Mouse (Mus musculus) ES-E14 (cell line): ENCODE measurements at regions not wholly inside any gene's neighbourhood (a gene's known extent, or its start where the extent isn't known, plus 50 kb on each side); places are given as distances from the start of the nearest gene placed in this dataset.

ENCODE experiments used
- DNase-seq: peaks from one replicate; pipeline ENCODE4 v3.0.0-alpha.2; 2013; ENCODE audit warnings: low read depth, low spot score
- H3K27ac ChIP-seq: 2 replicates; pipeline ENCODE4 v1.5.1; 2012; ENCODE audit warnings: low read depth, mild to moderate bottlenecking, low read length, moderate library complexity, mixed read lengths; ENCODE audit not compliant: poor library complexity, insufficient read depth, severe bottlenecking
- H3K36me3 ChIP-seq: 2 replicates; pipeline ENCODE4 v1.6.1; 2012; ENCODE audit warnings: mild to moderate bottlenecking, low read length, moderate library complexity, mixed read lengths; ENCODE audit not compliant: control insufficient read depth, poor library complexity, insufficient read depth, severe bottlenecking
- H3K4me1 ChIP-seq, 2 experiments: fragments of 150-350 bp in 1 of 2; sonication (generic) in 1 of 2; 2 replicates each; pipeline ENCODE4 v1.6.1; 2012; ENCODE audit warnings: low read length in 2 of 2, mild to moderate bottlenecking in 1 of 2, mixed read lengths in 1 of 2; ENCODE audit not compliant: control insufficient read depth in 2 of 2, insufficient read depth in 2 of 2, poor library complexity in 1 of 2
- H3K4me3 ChIP-seq, 2 experiments: fragments of 150-350 bp in 1 of 2; sonication (generic) in 1 of 2; 2 replicates each; pipeline ENCODE4 v1.5.1; 2012; ENCODE audit warnings: low read length in 2 of 2, low read depth in 1 of 2, mild to moderate bottlenecking in 1 of 2, mixed read lengths in 1 of 2; ENCODE audit not compliant: insufficient read depth in 1 of 2, poor library complexity in 1 of 2, severe bottlenecking in 1 of 2
- H3K9ac ChIP-seq: 2 replicates; pipeline ENCODE4 v1.6.1; 2012; ENCODE audit warnings: low read depth, mild to moderate bottlenecking, low read length, mixed read lengths; ENCODE audit not compliant: poor library complexity, insufficient read depth, severe bottlenecking
- H3K9me3 ChIP-seq: fragments of 150-350 bp; sonication (generic); 2 replicates; pipeline ENCODE4 v1.6.1; 2012; ENCODE audit warnings: low read depth, mild to moderate bottlenecking, low read length; ENCODE audit not compliant: control insufficient read depth, insufficient read depth
- CHD2 ChIP-seq: IDR thresholded peaks from 2 replicates; pipeline ENCODE4 v1.6.1; 2014; ENCODE audit warnings: mild to moderate bottlenecking, low read depth, low read length, inconsistent platforms
- HCFC1 ChIP-seq: IDR thresholded peaks from 2 replicates; pipeline ENCODE4 v1.6.1; 2012; ENCODE audit warnings: low read length, inconsistent platforms, borderline replicate concordance; ENCODE audit not compliant: insufficient read depth
- MAFK ChIP-seq: IDR thresholded peaks from 2 replicates; pipeline ENCODE4 v1.6.1; 2014; ENCODE audit warnings: mild to moderate bottlenecking, low read depth, low read length, inconsistent platforms; ENCODE audit not compliant: insufficient read depth
- ZC3H11A ChIP-seq: IDR thresholded peaks from 2 replicates; pipeline ENCODE4 v1.6.1; 2012; ENCODE audit warnings: low read depth, mild to moderate bottlenecking, inconsistent platforms, low read length, borderline replicate concordance
- ZNF384 ChIP-seq: IDR thresholded peaks from 2 replicates; pipeline ENCODE4 v1.6.1; 2012; ENCODE audit warnings: low read depth, low read length, inconsistent platforms
- in situ Hi-C, 2 experiments: fragments of 600-800 bp; cut with MboI; formaldehyde crosslinking; loops; one replicate each; pipeline ENCODE4 v1.15.1; 2025; ENCODE audit warnings: low sequenced_read_pairs in 2 of 2, inconsistent platforms in 1 of 2; ENCODE audit not compliant: unreplicated experiment in 2 of 2

GRCm38 (mm10) chr17:84032441-84032840 lies 155.3 kb downstream of the Zfp36l2 start:
- Histone ChIP-seq H3K9ac (no peak overlapping the region), H3K9me3 (no peaks in the 10 kb centered on the region), H3K4me3 (no peak overlapping the region), H3K36me3 (no peaks in the 10 kb centered on the region), H3K4me1 (peaks cover 0 to 6% of the 10 kb centered on the region in 2 experiments; a peak in 1 of 4 replicates), H3K27ac (no peak overlapping the region)
- no peak for TF ChIP-seq HCFC1
- no peak for TF ChIP-seq MAFK
- no peak for TF ChIP-seq CHD2
- TF ChIP-seq ZNF384, result no peak
- TF ChIP-seq ZC3H11A, result no peak
- DNase-seq, result no peak
- in situ Hi-C loops, result no loop called here

GRCm38 (mm10) chr17:84031833-84032232 lies 155.9 kb downstream of the Zfp36l2 start:
- Histone ChIP-seq H3K27ac (no peak overlapping the region), H3K9me3 (no peaks in the 10 kb centered on the region), H3K36me3 (no peaks in the 10 kb centered on the region), H3K4me3 (no peak overlapping the region), H3K9ac (no peak overlapping the region), H3K4me1 (peaks cover 0 to 12% of the 10 kb centered on the region in 2 experiments; a peak in 2 of 4 replicates)
- DNase-seq, result no peak
- TF ChIP-seq HCFC1 (no peak), MAFK (no peak), ZC3H11A (no peak), CHD2 (no peak), ZNF384 (no peak)
- in situ Hi-C loops, result no loop called here

GRCm38 (mm10) chr17:84031381-84031780 lies 156.4 kb downstream of the Zfp36l2 start:
- no peak overlapping the region for H3K27ac ChIP-seq
- H3K4me3 ChIP-seq, result no peak overlapping the region
- H3K9ac ChIP-seq, result no peak overlapping the region
- no peak for DNase-seq
- no peaks in the 10 kb centered on the region for H3K9me3 ChIP-seq
- in situ Hi-C loops, result no loop called here
- no peak for TF ChIP-seq HCFC1
- H3K36me3 ChIP-seq, result no peaks in the 10 kb centered on the region
- peaks cover 0 to 16% of the 10 kb centered on the region in 2 experiments; a peak in 2 of 4 replicates for H3K4me1 ChIP-seq

- peaks cover 0 to 21% of the 10 kb centered on the region in 2 experiments; a peak in 2 of 4 replicates for H3K4me1 ChIP-seq
- in situ Hi-C loops, result no loop called here
These were observed 157.0 kb downstream of the Zfp36l2 start for GRCm38 (mm10) chr17:84030699-84031098.

GRCm38 (mm10) chr17:84028157-84028970 lies 159.4 kb downstream of the Zfp36l2 start:
- peak; percentile 86 for DNase-seq
- Histone ChIP-seq H3K4me1 (peaks cover 0 to 23% of the 10 kb centered on the region in 2 experiments; a peak in 2 of 4 replicates), H3K36me3 (no peaks in the 10 kb centered on the region), H3K27ac (no peak overlapping the region), H3K4me3 (peak overlapping the region in 1 of 2 experiments; percentile 53; a peak in 2 of 4 replicates), H3K9ac (no peak overlapping the region), H3K9me3 (no peaks in the 10 kb centered on the region)
- TF ChIP-seq MAFK, result no peak
- peak; percentile 62; the same call in 1 of the 2 replicates for TF ChIP-seq ZC3H11A
- in situ Hi-C loops, result no loop called here

More at GRCm38 (mm10) chr17:84030699-84031098, 157.0 kb downstream of the Zfp36l2 start:
- Histone ChIP-seq H3K9ac (no peak overlapping the region), H3K4me3 (no peak overlapping the region), H3K36me3 (no peaks in the 10 kb centered on the region), H3K27ac (no peak overlapping the region), H3K9me3 (no peaks in the 10 kb centered on the region)
- no peak for DNase-seq
- TF ChIP-seq ZNF384, result 0 out of 2 replicates have a peak, but pooled peaks have one; percentile 62
- no peak for TF ChIP-seq MAFK
